Mouse (Mus musculus): Measurements from ENCODE around the gene Olfr101.

Olfr101 gene

DNA sequence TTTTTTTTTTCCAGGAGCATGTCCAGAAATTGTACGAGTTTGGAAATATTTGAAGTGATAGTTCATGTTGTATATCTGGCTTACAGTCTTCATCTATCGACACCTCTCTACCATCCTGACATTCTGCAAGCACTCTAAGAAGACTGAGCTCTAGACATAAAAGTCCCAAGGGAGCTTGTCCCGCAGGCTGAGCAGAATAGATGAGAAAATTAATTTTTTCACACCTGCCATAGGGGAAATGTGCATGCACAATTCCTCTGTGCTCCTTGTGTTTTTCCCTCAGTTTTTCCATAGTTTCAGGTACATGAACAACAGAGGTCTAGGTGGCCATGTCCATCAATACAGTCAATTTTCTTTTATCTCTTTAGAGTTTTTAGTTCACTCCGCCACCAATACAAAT, at the start of gene Olfr101:
Gene Olfr101, minus strand, starts transcription at position 101 of the 400 bp plus-strand sequence.
- DNase-seq (ENCODE audit: low spot score) = no peak

DNA sequence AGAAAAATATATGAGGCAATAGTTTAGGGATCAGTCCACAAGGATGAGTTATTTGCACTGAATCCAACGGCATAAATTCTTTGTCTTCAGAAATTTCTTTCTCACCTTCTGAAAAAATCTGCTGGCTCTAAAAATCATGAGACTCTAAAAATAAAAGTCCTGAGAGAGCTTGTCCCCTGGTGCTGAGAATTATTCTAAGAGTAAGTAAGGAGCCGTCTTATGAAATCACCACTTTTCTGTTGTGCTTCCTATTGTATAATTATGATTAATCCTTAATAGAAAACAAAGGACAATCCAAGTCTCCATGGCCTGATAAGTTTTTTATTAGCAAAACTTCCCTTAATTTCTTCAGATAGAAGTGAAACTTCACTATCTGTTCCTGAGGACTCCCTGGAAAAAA, 35.5 kb upstream of the Olfr101 start, which contains the start of gene Olfr103:
Gene Olfr103, minus strand, starts transcription at position 101 of the 400 bp plus-strand sequence.
- no peak for DNase-seq (ENCODE audit: low spot score)

DNA sequence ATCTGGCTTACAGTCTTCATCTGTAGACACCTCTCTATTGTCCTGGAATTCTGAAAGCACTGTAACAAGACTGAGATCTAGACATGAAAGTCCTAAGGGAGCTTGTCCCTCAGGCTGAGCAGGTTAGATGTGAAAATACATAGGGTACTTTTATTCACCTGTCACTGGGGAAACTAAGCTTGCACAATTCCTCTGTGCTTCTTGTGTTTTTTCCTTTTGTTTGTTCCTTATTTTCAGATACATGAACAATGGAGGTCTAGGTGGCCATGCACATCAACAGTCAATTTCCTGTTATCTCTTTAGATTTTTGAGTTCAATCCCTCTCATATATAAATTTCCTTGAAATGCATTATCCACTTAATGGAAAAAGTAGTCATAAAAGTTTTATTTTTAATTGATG, 12.8 kb upstream of the Olfr101 start, which contains the start of gene Olfr102:
Gene Olfr102, minus strand, starts transcription at position 101 of the 400 bp plus-strand sequence.
- DNase-seq (ENCODE audit: low spot score) = no peak

DNA sequence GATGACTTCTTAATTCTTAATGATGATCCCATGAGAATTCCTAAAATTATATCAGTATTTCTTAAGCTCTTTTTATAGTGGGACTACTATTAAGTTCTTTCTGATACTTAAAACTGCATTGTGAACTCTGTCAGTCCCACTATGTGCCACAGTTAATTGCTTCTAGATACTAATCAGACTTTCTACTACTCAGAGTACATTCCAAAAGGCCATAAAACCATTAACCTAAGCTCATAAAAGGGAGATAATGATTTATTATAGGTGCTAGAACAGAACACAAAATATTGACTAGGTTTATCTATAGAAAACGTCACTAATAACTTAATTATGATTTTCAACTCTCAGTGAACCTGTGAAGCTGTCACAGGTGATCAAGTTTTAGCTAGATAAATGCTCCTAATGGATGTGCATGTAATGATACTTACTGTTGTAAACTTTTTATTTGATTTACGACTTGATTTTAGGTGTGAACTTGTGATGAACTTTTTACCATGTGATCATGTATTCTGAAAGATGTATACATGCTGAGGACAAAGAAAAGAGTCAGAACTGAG, 6.1 kb upstream of the Olfr101 start:
- DNase-seq (ENCODE audit: low spot score) = no peak

DNA sequence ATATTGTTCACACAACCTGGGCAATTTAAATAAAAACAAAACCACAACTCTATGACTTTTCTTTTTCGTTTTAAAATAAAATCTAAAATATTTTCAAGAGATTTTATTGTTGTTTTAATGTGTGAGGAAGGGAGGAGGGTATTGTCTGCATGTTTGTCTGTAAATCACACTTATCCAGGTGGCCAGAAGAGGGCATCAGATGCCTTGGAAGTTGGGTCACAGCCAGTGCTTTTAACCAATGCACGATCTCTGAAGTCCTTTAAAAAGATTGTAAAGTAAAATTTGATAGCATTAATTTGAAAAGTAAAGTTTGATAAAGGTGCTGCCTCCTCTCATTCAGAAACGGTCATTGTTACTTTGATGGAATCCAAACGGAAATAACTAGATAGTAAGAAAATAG, 4.4 kb upstream of the Olfr101 start:
- DNase-seq (ENCODE audit: low spot score) = peak; percentile 14

DNA sequence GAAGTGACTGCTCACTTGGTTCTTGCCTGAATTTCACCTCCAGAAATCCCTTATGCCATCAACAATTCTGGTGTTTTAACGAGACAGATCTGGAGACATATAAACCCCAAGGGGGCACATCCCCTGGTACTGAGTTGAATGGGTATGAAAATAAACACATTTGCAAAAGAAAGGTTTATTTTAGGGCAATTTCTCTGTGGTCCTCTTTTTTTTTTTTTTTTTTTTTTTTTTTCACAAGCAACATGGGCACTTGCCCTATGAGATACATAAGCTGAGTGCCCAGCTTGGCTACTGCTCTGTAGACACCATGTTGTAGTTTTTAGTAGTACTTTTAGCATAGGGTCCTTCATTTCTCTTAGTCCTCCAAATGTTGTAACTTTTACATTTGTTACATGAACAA, 20.8 kb downstream of the Olfr101 start, which contains the start of gene Olfr99:
Gene Olfr99, minus strand, starts transcription at position 101 of the 400 bp plus-strand sequence.
- no peak for DNase-seq (ENCODE audit: low spot score)

DNA sequence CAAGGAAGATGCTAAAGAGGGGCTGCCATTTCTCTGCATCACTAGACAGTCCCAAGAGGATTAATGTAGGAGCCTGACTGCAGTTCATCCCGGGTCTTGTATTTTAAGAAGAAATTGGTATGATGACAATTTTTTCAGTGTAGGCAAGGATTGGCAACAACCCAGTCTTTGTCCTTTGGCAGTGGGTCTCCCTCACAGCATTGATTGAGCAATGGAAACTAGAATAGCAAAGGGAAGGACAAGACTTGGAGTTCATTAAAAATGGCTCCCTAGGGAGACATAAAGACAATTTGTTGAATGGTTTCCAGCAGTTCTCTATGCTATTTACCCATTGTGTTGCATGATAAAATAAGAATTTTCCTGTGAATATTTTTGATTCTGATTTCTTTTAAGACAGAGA, 23.8 kb downstream of the Olfr101 start:
- no peak for DNase-seq (ENCODE audit: low spot score)

DNA sequence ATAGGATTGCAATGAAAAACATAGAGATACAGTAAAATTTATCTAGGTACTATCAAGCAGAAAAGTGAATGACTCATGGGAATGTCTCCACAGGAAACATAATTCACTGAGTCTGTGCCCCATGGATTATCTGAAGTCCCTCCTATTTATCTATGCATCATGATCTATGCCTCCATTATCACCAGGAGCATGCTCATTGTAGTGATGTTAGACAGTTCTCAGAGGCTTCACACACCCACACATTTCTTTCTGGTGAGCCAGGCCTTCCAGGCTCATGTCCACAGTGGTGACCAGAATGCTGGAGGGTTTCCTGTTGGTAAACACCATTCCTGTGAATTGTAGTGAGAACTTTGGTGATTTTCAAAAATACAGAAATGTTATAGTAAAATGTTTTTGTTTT, 27.5 kb downstream of the Olfr101 start:
- no peak for DNase-seq (ENCODE audit: low spot score)

DNA sequence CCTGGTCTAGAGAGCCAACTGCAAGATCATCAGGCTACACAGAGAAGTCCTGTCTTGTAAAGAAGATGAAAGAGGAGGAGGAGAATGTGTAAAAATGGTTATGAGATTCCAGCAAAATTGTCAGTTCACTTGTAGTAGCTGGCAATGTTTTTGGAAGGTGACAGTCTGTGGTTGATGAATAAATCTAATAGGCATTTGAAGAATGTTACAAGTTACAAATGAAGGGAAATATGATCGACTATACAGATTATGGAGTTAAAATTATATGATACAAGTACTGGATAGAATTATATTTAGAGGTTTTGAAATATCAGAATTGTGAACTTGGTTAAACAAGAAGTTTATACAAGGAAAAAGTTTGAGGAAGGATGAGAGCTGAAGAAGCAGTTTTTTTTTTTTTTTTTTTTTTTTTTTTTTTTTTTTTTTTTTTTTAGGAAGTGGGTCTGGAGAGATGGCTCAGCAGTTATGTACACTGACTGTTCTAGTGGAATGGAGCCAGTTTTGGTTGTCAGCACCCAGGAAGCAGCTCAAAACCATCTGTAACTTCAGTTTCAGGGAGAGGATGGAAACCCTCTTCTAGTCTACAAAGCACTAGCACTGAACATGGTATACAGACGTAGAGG, 28.4 kb downstream of the Olfr101 start:
- DNase-seq (ENCODE audit: low spot score) = no peak

DNA sequence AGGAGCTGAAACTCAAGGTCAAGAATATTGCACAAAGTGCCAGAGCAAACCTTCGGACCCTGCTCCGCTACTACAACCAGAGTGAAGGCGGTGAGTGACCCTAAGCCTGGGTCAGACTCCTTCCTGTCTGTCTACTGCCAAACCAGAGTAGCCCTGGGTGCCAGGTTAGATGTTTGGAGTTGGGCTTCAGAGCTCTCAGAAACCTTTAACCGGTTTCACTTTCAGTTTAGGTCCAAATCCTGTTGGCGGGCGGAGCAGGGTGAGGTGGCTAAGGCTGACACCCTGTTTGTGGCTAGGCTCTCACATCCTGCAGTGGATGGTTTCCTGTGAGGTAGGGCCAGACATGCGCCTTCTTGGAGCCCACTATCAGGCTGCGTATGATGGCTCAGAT, 33.4 kb downstream of the Olfr101 start:
- no peak for DNase-seq (ENCODE audit: low spot score)

DNA sequence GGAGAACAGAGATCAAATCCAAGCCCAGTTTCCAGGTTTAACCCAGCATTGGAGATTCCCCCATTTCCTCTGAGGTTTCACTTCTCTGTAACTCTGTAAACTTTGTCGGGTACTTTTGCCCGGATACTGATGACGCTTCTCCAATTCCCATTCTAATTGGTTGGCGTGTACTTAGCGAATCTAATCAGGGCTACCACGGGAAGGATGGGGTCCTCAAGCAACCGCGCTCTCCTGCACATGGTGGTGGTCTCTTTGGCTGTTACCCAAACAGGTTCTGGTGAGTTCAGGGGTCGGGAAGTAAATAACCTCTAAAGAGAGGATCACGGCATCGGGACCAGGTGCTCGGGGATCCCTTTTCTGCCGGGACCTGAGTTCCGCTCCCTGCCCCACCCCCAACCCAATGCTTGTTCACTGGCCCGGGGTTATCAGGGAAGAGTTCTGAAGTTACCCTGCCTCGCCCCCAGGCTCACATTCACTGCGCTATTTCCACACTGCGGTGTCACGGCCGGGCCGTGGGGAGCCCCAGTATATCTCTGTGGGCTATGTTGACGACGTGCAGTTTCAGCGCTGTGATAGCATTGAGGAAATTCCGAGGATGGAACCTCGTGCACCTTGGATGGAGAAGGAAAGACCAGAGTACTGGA, 33.9 kb downstream of the Olfr101 start, which contains the start of gene H2-M3:
Gene H2-M3, plus strand, starts transcription at position 163 of the 644 bp plus-strand sequence.
- DNase-seq (ENCODE audit: low spot score) = peak; percentile 85

DNA sequence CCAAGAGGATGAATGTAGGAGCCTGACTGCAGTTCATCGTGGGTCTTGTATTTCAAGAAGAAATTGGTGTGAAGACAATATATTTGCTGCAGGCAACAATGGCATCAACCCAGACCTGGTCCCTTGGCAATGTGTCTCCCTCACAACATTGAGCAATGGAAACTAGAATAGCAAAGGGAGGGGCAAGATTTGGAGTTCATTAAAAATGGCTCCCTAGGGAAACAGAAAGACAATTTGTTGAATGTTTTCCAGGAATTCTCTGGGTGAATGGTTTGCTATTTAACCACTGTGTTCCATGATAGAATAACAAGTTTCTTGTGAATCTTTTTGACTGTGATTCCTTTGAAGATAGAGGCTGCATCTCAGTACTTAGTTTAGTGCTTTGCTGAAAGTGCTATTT, 40.5 kb downstream of the Olfr101 start, which contains the start of gene Olfr98:
Gene Olfr98, minus strand, starts transcription at position 124 of the 400 bp plus-strand sequence.
- DNase-seq (ENCODE audit: low spot score) = no peak

DNA sequence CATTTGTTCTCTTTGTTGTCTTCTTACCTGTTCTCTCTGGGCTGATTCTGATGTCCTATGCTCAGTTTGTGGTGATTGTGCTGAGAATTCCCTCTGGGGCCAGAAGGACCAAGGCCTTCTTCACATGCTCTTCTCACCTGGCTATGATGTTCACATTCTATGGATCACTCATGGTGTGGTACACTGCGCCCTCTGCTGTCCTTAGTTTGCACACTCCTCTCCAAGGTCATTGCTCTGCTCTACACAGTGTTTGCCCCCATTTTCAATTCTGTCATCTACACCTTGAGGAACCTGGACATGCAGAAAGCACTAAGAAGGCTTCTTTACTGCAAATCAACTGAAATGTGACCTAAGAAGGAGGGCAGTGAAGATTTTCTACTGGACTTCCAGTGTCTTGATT, 53.6 kb downstream of the Olfr101 start:
- DNase-seq (ENCODE audit: low spot score) = peak; percentile 42

DNA sequence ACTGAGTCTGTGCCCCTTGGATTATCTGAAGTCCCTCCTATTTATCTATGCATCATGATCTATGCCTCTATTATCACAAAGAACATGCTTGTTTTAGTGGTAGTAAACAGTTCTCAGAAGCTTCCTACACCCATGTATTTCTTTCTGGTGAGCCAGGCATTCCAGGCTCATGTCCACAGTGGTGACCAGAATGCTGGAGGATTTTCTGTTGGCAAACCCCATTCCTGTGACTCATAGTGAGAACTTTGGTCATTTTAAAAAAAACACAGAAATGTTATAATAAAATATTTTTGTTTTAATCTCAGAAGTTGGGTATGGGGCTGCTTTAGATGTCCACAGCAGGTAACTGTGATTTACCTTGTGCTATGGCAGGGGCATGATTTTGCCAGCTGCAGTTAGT, 54.7 kb downstream of the Olfr101 start:
- DNase-seq (ENCODE audit: low spot score) = no peak

Data from embryo, embryonic 10 days (tissue).